Mouse (Mus musculus) C2C12 (cell line): ENCODE measurements around the gene Gadl1.

Experiments used
- CEBPB ChIP-seq: IDR thresholded peaks from one replicate; pipeline ENCODE4 v1.6.1; 2011; ENCODE audit warnings: low read depth, mild to moderate bottlenecking, control low read depth, moderate library complexity
- CTCF ChIP-seq: IDR thresholded peaks from one replicate; pipeline ENCODE4 v1.5.1; 2011; ENCODE audit not compliant: control insufficient read depth, insufficient read depth, insufficient read length
- MAX ChIP-seq: IDR thresholded peaks from one replicate; pipeline ENCODE4 v1.6.1; 2011; ENCODE audit warnings: mild to moderate bottlenecking, control low read depth
- MYOG ChIP-seq: IDR thresholded peaks from one replicate; pipeline ENCODE4 v1.6.1; 2011; ENCODE audit not compliant: control insufficient read depth, insufficient read length; ENCODE audit errors: extremely low read depth
- USF1 ChIP-seq: IDR thresholded peaks from one replicate; pipeline ENCODE4 v1.6.1; 2011; ENCODE audit warnings: low read depth, mild to moderate bottlenecking, control low read depth, moderate library complexity

GRCm38 (mm10) chr9:115941171-115941570 lies 31.9 kb downstream of the Gadl1 start:
- TF ChIP-seq CTCF, result no peak
- TF ChIP-seq MYOG, result no peak
- no peak for TF ChIP-seq MAX
- TF ChIP-seq USF1, result no peak
- no peak for TF ChIP-seq CEBPB
